In the genomic region with DNA sequence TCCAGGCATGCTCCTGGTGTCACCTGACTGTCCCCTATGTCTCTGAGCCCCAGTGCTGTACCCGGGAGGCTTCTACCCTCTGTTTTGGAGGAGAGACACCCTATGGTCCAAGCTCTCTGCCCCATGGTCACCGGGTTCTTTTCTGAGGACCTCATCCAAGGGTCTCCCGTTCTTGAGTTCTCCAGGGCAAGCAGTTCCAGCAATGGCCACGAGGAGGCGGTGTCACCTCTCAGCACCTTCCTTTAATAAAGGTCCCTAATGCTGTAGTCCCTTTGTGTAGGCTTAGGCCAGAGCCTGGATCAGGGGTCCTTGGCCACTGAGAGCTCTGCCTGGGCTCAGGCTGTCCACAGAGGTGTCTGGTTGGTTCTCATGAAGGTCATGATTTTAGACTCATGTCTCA, we compare ENCODE assay signal across 10 mouse cellular contexts. TPM values are rescaled to one million over a fixed set of nuclear protein-coding genes. Genes with fewer than 3 reads are reported as not detected.
A peak's percentile ranks its signal among the peaks of the same experiment; 100 is the strongest.
DNase-seq lines count a peak whose midpoint lies in the region; ATAC-seq lines count a peak whose summit lies in the region.
"Had no signal": no experiment of that assay in that cellular context is flagged by ENCODE, and none has a peak within 500 bp of the region (broad histone marks: within the 10 kb centered on the region; RNA-seq: fewer than 3 reads in every experiment).

No protein-coding gene starts in this region.

- ATAC-seq in kidney, embryonic 14.5 days (ENCODE audit: low FRiP score, low TSS enrichment), result no peak
- peak; percentile 43 for ATAC-seq in activated CD4-positive, CD25-positive, alpha-beta regulatory T cell, adult 4 months
- no peak for ATAC-seq in intestine, embryonic 15.5 days

- peak; percentile 79 for DNase-seq in kidney, adult 18-20 months
- peak; percentile 71 for DNase-seq in CD4-positive helper T cell, adult 2 months (ENCODE audit: low read depth, low spot score)
- peak; percentile 88 for DNase-seq in embryo, embryonic 10.5 days (ENCODE audit: low spot score)
- peak; percentile 83 for DNase-seq in mesoderm, embryonic 11.5 days (ENCODE audit: low read depth, low spot score)
- DNase-seq in thymus, postnatal 4 days, result peak; percentile 89

- H3K9me3 ChIP-seq in kidney, embryonic 14.5 days (ENCODE audit: control insufficient read depth, low read length), result no peaks in the 10 kb centered on the region
- no peaks in the 10 kb centered on the region for H3K9me3 ChIP-seq in intestine, embryonic 15.5 days
- H3K9me3 ChIP-seq: embryonic facial prominence, embryonic 15.5 days; limb, embryonic 13.5 days had no signal

- H3K9ac ChIP-seq in kidney, embryonic 14.5 days (ENCODE audit: low read depth, low read length), result no peak overlapping the region
- H3K9ac ChIP-seq in intestine, embryonic 15.5 days, result no peak overlapping the region
- H3K9ac ChIP-seq: embryonic facial prominence, embryonic 15.5 days; limb, embryonic 13.5 days had no signal

- H3K27me3 ChIP-seq in kidney, embryonic 14.5 days (ENCODE audit: control insufficient read depth, insufficient read depth, low read length), result no peaks in the 10 kb centered on the region
- no peaks in the 10 kb centered on the region for H3K27me3 ChIP-seq in intestine, embryonic 15.5 days (replicated peaks)
- H3K27me3 ChIP-seq: embryonic facial prominence, embryonic 15.5 days; limb, embryonic 13.5 days had no signal

- peaks cover 29% of the 10 kb centered on the region for H3K36me3 ChIP-seq in kidney, embryonic 14.5 days (ENCODE audit: control insufficient read depth, insufficient read depth, low read length)
- peaks cover 8% of the 10 kb centered on the region for H3K36me3 ChIP-seq in intestine, embryonic 15.5 days

- H3K4me1 ChIP-seq in kidney, embryonic 14.5 days (ENCODE audit: control insufficient read depth, insufficient read depth, low read length), result peaks cover 13% of the 10 kb centered on the region
- H3K4me1 ChIP-seq in intestine, embryonic 15.5 days (replicated peaks), result peaks cover 18% of the 10 kb centered on the region

- WGBS in kidney, embryonic 14.5 days, result 23% methylated on average over 5 of the region's 5 CpGs
- WGBS in intestine, embryonic 15.5 days, result 24% methylated on average over 5 of the region's 5 CpGs

- no peak overlapping the region for H3K4me3 ChIP-seq in kidney, embryonic 14.5 days (ENCODE audit: low read length)
- H3K4me3 ChIP-seq in intestine, embryonic 15.5 days (replicated peaks), result no peak overlapping the region
- H3K4me3 ChIP-seq: embryonic facial prominence, embryonic 15.5 days; limb, embryonic 13.5 days had no signal

- no peak overlapping the region for H3K4me2 ChIP-seq in kidney, embryonic 14.5 days (replicated peaks; ENCODE audit: low read depth, low read length)
- H3K4me2 ChIP-seq in intestine, embryonic 15.5 days (replicated peaks), result 0 out of 2 replicates have a peak overlapping the region, but pooled peaks have one; percentile 18
- H3K4me2 ChIP-seq: embryonic facial prominence, embryonic 15.5 days; limb, embryonic 13.5 days had no signal

- H3K27ac ChIP-seq in kidney, embryonic 14.5 days (ENCODE audit: low read depth, low read length), result no peak overlapping the region
- no peak overlapping the region for H3K27ac ChIP-seq in intestine, embryonic 15.5 days
- H3K27ac ChIP-seq: embryonic facial prominence, embryonic 15.5 days; limb, embryonic 13.5 days had no signal

RNA-seq across cellular contexts. Expression of a gene that starts 2.3 kb away (rescaled TPM):
- polyA plus RNA-seq in kidney, embryonic 14.5 days (2014; fragmentation: Nextera tagmentation; extraction: Ambion mirVana), result 14.9 and 16.4 TPM in 2 replicates
- 10 to 100 TPM in 1 of 2 experiments, 1 to 10 TPM in 1; 7.3 to 13.3 TPM for polyA plus RNA-seq in activated CD4-positive, CD25-positive, alpha-beta regulatory T cell, adult 4 months (2017; shearing (Covaris generic))
- polyA plus RNA-seq in intestine, embryonic 15.5 days (2015; fragmentation: Nextera tagmentation; extraction: Ambion mirVana), result 235 and 288 TPM in 2 replicates

RNA-seq across cellular contexts. Expression of a gene that starts 6.3 kb away (rescaled TPM):
- polyA plus RNA-seq in kidney, embryonic 14.5 days (2014; fragmentation: Nextera tagmentation; extraction: Ambion mirVana), result 0.61 and 1.5 TPM in 2 replicates
- 1 to 10 TPM in 1 of 2 experiments, not detected in 1; 1.4 TPM for polyA plus RNA-seq in activated CD4-positive, CD25-positive, alpha-beta regulatory T cell, adult 4 months (2017; shearing (Covaris generic))
- 1.4 TPM in 1 of 2 replicates, not detected in the other for polyA plus RNA-seq in intestine, embryonic 15.5 days (2015; fragmentation: Nextera tagmentation; extraction: Ambion mirVana)

RNA-seq across cellular contexts. Expression of a gene that starts 10.9 kb away (rescaled TPM):
- polyA plus RNA-seq in kidney, embryonic 14.5 days (2014; fragmentation: Nextera tagmentation; extraction: Ambion mirVana), result 3.5 and 3.8 TPM in 2 replicates
- 1 to 10 TPM; 1.1 to 1.2 TPM for polyA plus RNA-seq in activated CD4-positive, CD25-positive, alpha-beta regulatory T cell, adult 4 months (2017; shearing (Covaris generic))
- 2.8 and 3.6 TPM in 2 replicates for polyA plus RNA-seq in intestine, embryonic 15.5 days (2015; fragmentation: Nextera tagmentation; extraction: Ambion mirVana)

RNA-seq across cellular contexts. Expression of a gene that starts 10.9 kb away (rescaled TPM):
- 59.2 and 73.9 TPM in 2 replicates for polyA plus RNA-seq in kidney, embryonic 14.5 days (2014; fragmentation: Nextera tagmentation; extraction: Ambion mirVana)
- polyA plus RNA-seq in activated CD4-positive, CD25-positive, alpha-beta regulatory T cell, adult 4 months (2017; shearing (Covaris generic)), result 10 to 100 TPM; 12.7 to 13.7 TPM
- polyA plus RNA-seq in intestine, embryonic 15.5 days (2015; fragmentation: Nextera tagmentation; extraction: Ambion mirVana), result 89.2 and 100 TPM in 2 replicates

RNA-seq across cellular contexts. Expression of a gene that starts 16.8 kb away (rescaled TPM):
- 101 and 108 TPM in 2 replicates for polyA plus RNA-seq in kidney, embryonic 14.5 days (2014; fragmentation: Nextera tagmentation; extraction: Ambion mirVana)
- polyA plus RNA-seq in activated CD4-positive, CD25-positive, alpha-beta regulatory T cell, adult 4 months (2017; shearing (Covaris generic)), result 10 to 100 TPM; 19.3 to 20.1 TPM
- 83.2 and 85.7 TPM in 2 replicates for polyA plus RNA-seq in intestine, embryonic 15.5 days (2015; fragmentation: Nextera tagmentation; extraction: Ambion mirVana)

Comparison
In these comparisons a context has a peak if more than half of its experiments do, and no peak if none do; other contexts are left out.
1. RNA of a gene that starts 2.3 kb away (polyA plus RNA-seq): 235 to 288 TPM in intestine, embryonic 15.5 days; 14.9 to 16.4 TPM in kidney, embryonic 14.5 days and 7.3 to 13.3 TPM in activated CD4-positive, CD25-positive, alpha-beta regulatory T cell, adult 4 months; every median in the first group is over 10 times any median in the second.
2. Peak in every context shown above with its lines, with median percentiles within 50 percentile points of each other: DNase-seq.